Mouse (Mus musculus): ENCODE results near the gene Cyp4v3. TPM values are rescaled to one million over a fixed set of nuclear protein-coding genes. Genes with fewer than 3 reads are reported as not detected.

The Cyp4v3 gene
- total RNA-seq, 2 experiments from 2014 or later: 1.4 to 1.5 TPM

Other genes with a start within 250 kb of the Cyp4v3 start
- under 1 TPM in 1 of 2 experiments, not detected in 1; 0.11 TPM for gene F11, start 71.2 kb downstream of the Cyp4v3 start, total RNA-seq (2021)
- not detected for gene Klkb1, start 38.4 kb downstream of the Cyp4v3 start, total RNA-seq (2021)
- gene Gm45753, start 24.8 kb downstream of the Cyp4v3 start, total RNA-seq (2021): not detected
- gene Fam149a, start 49.1 kb upstream of the Cyp4v3 start, total RNA-seq (2021): 1 to 10 TPM; 5.2 to 6.5 TPM
- gene Tlr3, start 77.9 kb upstream of the Cyp4v3 start, total RNA-seq (2021): 1 to 10 TPM; 3.8 TPM
- 10 to 100 TPM; 20.4 to 26.5 TPM for gene Sorbs2, start 174.6 kb upstream of the Cyp4v3 start, total RNA-seq (2021)

Data from gastrocnemius, postnatal 10 days (tissue).